Mouse (Mus musculus) spleen, postnatal 4 days (tissue): Measurements from ENCODE around the gene Hoxa3.

Experiments used
- DNase-seq, 2 experiments: peaks; one replicate each; pipeline ENCODE4 v3.0.0; 2022; ENCODE audit warnings: low spot score in 2 of 2

Gene Hoxa3

GRCm38 (mm10) chr6:52157466-52158275 lies 55.5 kb downstream of the Hoxa3 start:
- DNase-seq, result no peak

- no peak for DNase-seq
These were observed 56.5 kb downstream of the Hoxa3 start for GRCm38 (mm10) chr6:52156551-52157200.

- no peak for DNase-seq
These were observed 57.7 kb downstream of the Hoxa3 start for GRCm38 (mm10) chr6:52155471-52155870.

GRCm38 (mm10) chr6:52154044-52154443 lies 59.1 kb downstream of the Hoxa3 start:
- no peak for DNase-seq

- DNase-seq, result no peak
These were observed 59.9 kb downstream of the Hoxa3 start for GRCm38 (mm10) chr6:52153270-52153669.

- DNase-seq, result no peak
These were observed 60.6 kb downstream of the Hoxa3 start for GRCm38 (mm10) chr6:52152226-52153193.

- DNase-seq, result no peak
These were observed 61.6 kb downstream of the Hoxa3 start for GRCm38 (mm10) chr6:52151571-52151970.

- DNase-seq, result no peak
These were observed 62.7 kb downstream of the Hoxa3 start for GRCm38 (mm10) chr6:52150401-52150966.

GRCm38 (mm10) chr6:52139115-52139514 lies 74.0 kb downstream of the Hoxa3 start:
- DNase-seq, result no peak

GRCm38 (mm10) chr6:52138576-52138975 lies 74.6 kb downstream of the Hoxa3 start:
- DNase-seq, result no peak

GRCm38 (mm10) chr6:52137841-52138535 lies 75.1 kb downstream of the Hoxa3 start:
- no peak for DNase-seq

- DNase-seq, result no peak
These were observed 89.5 kb downstream of the Hoxa3 start for GRCm38 (mm10) chr6:52123673-52124072.

GRCm38 (mm10) chr6:52121173-52121572 lies 92.0 kb downstream of the Hoxa3 start:
- DNase-seq, result no peak
